Mouse (Mus musculus): Measurements from ENCODE around the gene Lypd4. TPM values are rescaled to one million over a fixed set of nuclear protein-coding genes. Genes with fewer than 3 reads are reported as not detected.
"Not testable (repeated sequence)": the region's sequence is repeated elsewhere in the genome, so short reads cannot be mapped to it uniquely, and the experiment has no call there.

Lypd4 gene
- total RNA-seq (2021), result not detected

DNA sequence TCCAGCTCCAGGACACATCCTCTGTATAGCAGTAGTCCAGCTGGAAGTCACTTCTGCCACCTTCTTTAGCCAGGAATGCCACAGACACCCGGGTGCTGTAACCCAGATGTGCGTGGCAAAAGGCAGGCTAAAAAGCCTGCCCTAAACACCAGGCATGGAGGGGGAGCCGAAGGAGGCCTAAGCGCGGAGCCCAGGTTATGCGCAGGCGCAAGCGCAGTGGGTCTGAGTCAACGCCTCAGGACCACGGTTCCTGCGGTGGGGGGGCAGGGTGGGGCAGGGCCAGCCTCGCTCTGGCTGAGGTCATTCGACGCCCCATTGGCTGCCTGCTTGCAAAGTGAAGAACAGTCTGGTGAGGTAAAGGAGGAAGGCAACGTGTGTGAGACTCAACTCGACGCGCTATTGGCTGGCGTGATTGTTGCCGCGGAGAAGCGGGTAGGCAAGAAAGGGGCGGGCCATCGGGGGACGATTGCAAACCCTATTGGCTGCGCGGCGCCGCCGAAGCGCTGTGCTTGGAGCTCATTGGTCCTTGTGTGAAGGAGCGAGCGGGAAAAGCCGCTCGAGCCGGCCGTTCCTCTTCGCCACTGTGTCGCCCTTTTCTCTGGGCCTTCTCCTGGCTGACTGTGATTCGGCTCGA is at the start of gene Lypd4, which contains the start of gene Dmrtc2:
Gene Lypd4, minus strand, starts transcription at position 410 of the 634 bp plus-strand sequence.
Gene Dmrtc2, plus strand, starts transcription at position 526 of the 634 bp plus-strand sequence.
- intact Hi-C loops (cut with DNase I), result no loop called here

DNA sequence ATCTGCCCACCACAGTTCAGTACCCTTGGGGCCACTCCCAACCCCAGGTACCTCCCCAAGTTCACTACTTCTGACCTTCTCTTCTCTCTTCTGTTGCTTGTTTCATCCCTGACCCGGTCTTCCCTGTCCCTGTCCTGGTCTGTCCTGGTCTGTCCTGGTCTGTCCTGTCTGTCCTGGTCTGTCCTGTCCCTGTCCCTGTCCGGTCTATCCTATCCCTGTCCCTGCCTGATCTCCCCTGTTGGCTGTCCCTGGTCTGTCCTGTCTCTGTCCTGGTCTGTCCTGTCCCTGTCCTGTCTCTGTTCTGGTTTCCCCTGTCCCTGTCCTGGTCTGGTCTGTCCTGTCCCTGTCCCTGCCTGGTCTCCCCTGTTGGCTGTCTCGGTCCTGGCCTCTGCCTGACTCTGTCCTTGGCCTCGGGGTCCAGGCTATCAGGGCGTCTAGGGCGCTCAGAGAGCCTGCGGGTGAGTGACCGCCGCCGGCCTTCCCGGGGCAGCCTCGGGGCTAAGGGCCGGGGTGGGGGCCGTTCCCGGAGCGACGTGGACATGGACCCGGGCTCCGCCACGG is 49.1 kb upstream of the Lypd4 start:
- intact Hi-C loops (cut with DNase I), result no loop called here
- no peak for DNase-seq (ENCODE audit: low spot score)

More for the DNA sequence above, at the start of gene Lypd4, which contains the start of gene Dmrtc2:
- DNase-seq (ENCODE audit: low spot score), result no peak

DNA sequence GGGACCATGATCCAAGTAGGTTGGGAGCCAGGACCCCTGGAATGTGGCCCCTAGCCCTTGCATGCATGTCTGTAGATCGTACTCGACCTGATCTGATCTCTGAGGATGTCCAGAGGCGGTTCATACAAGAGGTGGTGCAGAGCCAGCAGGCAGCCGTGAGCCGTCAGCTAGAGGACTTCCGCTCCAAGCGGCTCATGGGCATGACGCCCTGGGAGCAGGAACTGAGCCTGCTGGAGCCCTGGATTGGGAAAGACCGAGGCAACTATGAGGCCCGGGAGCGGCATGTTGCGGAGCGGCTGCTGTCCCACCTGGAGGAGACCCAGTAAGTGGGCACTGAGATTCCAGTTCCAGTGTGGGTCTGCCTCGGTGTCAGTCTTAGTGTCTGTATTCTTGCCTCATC is 42.7 kb upstream of the Lypd4 start:
- intact Hi-C loops (cut with DNase I), result no loop called here
- no peak for DNase-seq (ENCODE audit: low spot score)

DNA sequence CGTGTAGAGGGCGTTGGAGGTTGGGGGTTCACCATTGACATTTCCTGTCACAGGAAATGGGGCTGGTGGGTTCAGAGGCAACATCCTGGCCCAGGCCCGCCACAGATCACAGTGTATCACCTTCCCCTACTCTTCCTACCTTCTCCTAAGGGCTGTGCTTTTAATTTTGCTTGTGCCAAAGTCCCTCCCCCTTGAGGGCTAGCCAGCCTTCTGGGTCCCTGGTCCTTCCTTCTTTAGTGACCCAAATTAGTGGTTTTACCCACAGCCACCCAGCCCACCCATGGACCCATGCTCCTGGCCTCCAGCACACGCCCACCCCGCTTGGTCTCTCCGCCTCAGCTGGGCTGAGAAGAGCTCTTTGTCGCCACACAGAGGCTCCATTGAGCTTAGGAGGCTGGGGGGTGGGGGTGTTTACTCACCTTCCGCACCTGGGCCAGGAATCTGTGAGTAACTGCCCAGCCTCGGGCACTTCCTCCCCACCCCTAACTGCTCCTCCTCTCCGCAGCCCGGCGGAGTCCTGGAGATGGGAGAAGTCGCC is 37.5 kb upstream of the Lypd4 start:
- intact Hi-C loops (cut with DNase I), result no loop called here
- DNase-seq (ENCODE audit: low spot score), result no peak

DNA sequence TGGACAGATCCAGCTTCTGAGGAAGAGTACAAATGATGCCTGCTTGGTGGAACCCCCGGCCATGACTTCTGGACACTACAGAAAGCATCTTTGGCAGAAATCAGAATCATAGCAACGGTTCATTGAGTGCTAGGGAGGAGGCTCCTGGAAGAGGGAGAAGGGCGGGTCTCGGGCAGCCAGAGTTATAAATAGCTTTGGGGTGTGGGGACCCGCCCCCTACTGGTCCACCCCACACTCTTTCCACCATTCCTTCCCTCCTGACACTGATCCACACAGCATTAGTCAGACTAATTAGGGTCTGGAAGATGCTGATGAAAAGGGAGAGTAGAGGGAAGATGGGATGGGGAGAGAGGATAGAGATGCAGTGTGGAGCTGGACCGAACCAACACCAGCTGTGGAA is 36.8 kb upstream of the Lypd4 start:
- intact Hi-C loops (cut with DNase I), result no loop called here
- DNase-seq (ENCODE audit: low spot score), result no peak

DNA sequence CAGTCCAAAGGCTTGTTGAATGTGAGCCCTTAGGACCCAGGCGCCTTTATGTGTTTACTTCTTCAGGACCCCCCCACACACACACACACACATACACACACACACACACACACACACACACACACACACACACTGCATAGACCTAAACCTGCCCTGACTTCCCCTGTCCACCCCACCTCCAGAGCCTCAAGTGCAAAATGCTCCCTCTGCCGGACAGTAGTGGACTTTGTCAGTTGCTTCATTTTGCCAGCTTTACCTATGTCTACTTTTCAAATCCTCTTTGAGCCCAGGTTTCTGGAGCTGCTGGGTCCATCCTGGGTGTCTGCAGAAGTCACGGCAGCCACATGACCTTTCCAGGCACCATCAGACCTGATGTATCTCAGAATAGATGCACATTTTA is 35.2 kb upstream of the Lypd4 start:
- DNase-seq (ENCODE audit: low spot score), result no peak

DNA sequence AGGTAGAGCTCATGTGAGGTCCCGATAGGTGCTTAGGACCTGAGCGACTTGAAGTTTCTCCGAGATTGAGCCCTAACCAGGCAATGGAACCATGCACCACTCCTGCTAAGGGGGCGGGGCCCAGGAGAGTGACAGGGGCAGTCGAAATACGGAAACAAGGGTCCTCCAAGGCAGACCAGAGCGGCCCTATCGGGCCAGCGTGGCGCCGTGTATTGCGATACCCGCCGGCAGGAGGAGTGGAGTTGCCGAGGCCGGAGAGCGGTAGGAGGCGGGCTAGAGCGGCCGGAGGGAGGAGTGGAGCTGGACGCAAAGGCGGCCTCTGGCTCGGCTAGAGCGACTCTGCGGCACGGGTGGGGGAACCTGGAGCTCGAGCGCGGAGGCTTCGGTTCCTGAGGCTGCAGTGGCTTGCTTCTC is 34.3 kb upstream of the Lypd4 start:
- peak; percentile 95 for DNase-seq (ENCODE audit: low spot score)
- intact Hi-C loops (cut with DNase I), result loop anchor here (1.0 to 2.0 kb wide), 2 partner anchors 13 to 19 kb away; no protein-coding TSS in a partner anchor

More for the DNA sequence above, 35.2 kb upstream of the Lypd4 start:
- intact Hi-C loops (cut with DNase I), result loop anchor here (1.0 to 2.0 kb wide), 2 partner anchors 14 to 20 kb away; no protein-coding TSS in a partner anchor

DNA sequence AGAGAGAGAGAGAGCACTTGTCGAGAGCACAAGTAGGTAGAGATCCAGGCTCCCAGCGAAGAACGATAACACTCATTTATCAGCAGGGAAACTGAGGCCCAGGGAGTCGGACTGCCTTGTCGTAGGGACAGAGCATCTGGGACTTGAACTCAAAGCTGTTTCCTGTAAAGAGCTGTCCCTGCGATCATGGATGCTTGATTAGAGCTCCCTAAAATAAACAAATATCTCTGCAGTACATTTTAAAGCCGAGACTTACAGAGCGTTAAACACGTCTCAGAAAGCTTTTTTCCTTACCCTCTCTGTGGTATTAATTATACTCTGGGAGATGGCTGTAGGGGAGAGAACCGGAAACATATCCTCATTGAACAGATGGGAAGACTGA is 33.7 kb upstream of the Lypd4 start:
- intact Hi-C loops (cut with DNase I), result no loop called here

DNA sequence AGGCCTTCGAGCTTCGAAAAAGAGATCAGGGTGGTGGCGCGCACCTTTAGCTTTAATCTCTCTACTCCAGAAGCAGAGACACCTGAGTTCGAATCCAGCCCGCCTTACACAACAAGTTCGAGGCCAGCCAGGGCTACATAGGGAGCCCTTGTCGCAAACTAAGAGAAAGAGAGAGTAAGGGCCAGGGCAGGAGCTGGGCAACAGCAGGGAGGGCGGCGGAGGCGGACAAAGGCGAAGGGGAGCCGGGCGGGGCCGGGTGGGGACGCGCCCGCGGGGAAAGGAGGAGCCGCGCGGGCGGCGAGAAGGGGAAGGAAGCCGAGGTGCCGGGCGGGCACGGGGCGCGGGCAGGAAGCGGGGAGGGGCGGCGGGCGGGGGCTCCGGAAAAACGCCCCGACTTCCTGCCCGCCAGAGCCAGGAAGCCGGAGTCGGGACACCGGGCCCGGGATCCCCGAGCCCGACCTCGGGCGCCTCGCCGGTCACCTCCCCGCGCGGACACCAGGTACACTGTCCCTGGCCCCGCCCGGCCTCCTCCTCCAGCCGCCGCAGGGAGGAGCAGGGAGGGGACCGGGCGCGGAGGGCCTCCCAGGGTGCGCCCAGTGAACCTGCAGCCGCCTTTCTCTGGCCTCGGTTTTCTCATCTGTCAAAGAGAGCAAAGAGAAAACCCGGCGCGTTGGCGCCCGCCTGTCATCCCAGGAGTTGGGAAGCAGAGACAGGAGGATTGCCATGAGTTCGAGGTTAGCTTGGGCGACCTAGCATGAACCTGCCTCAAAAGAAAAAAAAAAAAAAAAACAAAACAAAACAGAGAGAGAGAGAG is 33.1 kb upstream of the Lypd4 start, which contains the start of gene Arhgef1:
Gene Arhgef1, plus strand, starts transcription at position 283 of the 814 bp plus-strand sequence.
- intact Hi-C loops (cut with DNase I), result no loop called here

More for the DNA sequence above, 33.7 kb upstream of the Lypd4 start:
- no peak for DNase-seq (ENCODE audit: low spot score)

DNA sequence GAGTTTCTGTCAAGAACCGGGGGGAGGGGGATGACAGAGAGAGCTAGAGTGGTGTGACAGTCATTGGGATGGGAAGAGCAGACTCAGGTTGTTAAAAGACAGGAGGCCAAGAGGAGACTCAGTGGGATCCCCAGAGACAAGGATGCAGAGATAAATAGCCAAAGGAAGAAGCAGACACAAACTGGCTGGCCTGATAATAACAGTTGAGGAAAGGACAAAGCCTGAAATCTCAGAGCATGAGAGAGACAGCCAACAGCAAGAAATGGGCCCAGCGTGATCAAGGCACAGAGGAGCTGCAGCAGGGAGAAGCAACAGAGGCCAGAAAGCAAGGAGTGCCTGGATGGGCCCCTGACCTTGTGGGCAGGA is 32.5 kb upstream of the Lypd4 start:
- intact Hi-C loops (cut with DNase I), result no loop called here
- no peak for DNase-seq (ENCODE audit: low spot score)

More for the DNA sequence above, 33.1 kb upstream of the Lypd4 start, which contains the start of gene Arhgef1:
- peak; percentile 61 for DNase-seq (ENCODE audit: low spot score)

DNA sequence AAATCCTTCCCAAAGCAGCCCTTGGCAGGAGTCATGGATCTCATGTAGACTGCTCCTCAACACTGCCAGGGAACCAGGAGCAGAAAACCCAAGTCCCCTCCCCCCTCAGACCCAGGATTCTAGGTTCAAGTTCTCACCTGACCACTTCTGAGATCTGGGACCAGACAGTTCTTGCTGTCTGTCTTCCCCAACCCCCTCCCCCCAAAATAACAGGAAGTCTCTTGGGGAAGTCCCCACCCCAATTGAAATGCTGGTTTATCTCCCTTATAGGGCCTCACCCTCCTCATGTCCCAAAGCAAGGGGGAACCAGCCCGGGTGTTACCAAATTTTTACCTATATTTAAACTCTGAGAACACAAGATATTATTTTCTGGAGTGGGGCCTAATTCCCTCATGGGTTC is 32.1 kb upstream of the Lypd4 start:
- DNase-seq (ENCODE audit: low spot score), result no peak

DNA sequence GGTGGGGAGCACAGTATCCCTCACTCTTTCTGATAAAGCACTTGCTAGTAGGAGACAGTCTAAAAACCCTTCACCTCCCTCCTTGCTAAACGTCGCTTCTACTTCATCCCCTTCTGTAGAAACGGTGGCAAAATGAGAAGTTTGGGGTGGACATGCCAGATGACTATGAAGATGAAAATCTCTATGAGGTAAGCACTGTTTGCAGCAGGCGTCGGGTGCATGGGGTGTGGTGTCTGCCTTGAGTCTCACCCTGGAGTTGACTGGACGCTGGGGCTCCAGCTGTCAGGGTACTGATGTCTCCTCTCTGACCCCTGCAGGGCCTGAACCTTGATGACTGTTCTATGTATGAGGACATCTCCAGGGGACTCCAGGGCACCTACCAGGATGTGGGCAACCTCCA is 31.4 kb upstream of the Lypd4 start:
- DNase-seq (ENCODE audit: low spot score), result no peak
- intact Hi-C loops (cut with DNase I), result no loop called here

More for the DNA sequence above, 32.1 kb upstream of the Lypd4 start:
- intact Hi-C loops (cut with DNase I), result no loop called here

DNA sequence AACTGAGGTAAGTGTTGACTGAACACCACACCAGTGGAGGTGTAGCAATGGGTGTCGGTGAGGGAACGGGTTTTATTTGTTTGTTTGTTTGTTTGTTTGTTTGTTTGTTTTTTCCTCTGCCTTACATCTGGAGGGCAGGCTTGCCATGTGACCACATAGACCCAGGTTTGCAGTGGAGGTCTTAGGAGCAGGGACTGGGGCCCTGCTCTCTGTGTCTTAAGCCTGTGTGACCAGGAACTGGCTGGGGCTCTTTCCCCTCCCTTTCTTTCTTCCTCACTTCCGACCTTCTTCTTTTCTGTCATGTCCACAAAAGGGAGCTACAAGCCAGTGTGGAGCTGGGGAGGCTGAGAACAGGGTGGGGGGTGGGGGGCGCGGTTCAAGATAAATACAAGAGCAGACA is 28.2 kb upstream of the Lypd4 start:
- intact Hi-C loops (cut with DNase I), result no loop called here
- DNase-seq (ENCODE audit: low spot score), result no peak

DNA sequence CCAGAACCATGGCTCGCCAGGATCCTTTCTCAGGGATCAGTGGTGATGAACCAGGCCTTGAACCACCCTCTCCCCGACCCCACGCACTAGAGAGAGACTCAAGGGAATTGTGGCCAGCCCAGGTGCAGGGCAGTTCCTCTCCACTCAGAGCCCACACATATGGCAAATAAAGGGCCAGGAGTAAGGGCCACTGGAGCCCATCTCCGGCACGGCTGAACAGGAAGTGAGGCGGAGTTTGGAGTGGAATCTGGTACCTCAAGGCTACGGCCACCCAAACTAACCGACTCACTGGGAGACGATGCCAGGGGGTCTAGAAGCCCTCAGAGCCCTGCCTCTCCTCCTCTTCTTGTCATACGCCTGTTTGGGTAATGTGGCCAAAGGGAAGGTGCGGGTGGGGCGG is 27.5 kb upstream of the Lypd4 start, which contains the start of gene Cd79a:
Gene Cd79a, plus strand, starts transcription at position 158 of the 400 bp plus-strand sequence.
- no peak for DNase-seq (ENCODE audit: low spot score)
- intact Hi-C loops (cut with DNase I), result no loop called here

DNA sequence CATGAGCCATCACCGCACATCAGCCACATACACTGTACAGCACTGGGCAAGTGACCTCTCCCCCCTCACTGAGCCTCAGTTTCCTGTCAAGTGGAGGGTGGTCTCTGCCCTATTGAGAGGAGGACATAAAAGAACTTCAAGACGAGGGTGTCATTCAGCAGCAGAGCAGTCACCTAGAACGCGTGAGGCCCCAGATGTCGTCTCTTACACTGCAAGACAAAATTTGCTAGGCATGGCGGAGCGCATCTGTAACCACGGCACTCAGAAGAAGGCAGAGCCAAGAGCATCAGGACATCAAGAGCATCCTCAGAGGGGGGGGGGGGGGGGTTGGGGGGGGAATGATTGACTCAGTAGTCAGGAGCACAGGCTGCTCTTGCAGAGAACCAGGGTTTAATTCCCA is 26.5 kb upstream of the Lypd4 start:
- no peak for DNase-seq (ENCODE audit: low spot score)
- intact Hi-C loops (cut with DNase I), result no loop called here

DNA sequence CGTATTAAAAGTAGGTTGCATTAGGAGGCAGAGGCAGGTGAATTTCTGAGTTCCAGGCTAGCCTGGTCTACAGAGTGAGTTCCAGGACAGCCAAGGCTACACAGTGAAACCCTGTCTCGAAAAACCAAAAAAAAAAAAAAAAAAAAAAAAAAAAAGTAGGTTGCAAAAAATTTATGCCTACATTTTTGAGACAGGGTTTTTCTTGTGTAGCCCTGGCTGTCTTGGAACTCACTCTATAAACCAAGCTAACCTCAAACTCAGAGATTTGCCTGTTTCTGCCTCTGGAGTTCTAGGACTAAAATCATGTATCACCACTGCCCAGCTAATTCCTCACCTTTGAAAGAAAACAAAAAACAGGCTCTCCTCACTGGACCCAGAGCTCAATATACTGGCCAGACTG is 26.0 kb upstream of the Lypd4 start:
- DNase-seq (ENCODE audit: low spot score); intact Hi-C loops (cut with DNase I): not testable (repeated sequence)

DNA sequence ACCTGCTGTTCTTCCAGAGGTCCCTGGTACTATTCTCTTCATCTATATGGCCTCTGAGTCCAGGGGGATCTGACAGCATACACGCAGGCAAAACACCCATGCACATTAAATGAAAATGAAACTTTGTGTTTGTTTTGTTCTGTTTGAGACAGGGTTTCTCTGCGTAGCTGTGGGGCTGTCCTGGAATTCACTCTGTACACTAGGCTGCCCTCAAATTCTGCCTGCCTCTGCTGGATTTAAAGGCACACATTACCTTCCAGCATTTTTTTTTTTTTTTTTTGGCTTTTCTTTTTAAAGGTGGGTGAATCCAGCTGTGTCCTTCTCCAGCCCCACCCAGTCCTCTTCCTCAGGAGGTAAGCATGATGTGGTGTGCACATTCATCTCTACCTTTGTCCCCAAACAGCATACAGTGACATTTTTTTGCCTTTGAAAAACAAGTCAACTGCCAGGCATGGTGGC is 22.4 kb upstream of the Lypd4 start:
- intact Hi-C loops (cut with DNase I), result no loop called here
- no peak for DNase-seq (ENCODE audit: low spot score)

DNA sequence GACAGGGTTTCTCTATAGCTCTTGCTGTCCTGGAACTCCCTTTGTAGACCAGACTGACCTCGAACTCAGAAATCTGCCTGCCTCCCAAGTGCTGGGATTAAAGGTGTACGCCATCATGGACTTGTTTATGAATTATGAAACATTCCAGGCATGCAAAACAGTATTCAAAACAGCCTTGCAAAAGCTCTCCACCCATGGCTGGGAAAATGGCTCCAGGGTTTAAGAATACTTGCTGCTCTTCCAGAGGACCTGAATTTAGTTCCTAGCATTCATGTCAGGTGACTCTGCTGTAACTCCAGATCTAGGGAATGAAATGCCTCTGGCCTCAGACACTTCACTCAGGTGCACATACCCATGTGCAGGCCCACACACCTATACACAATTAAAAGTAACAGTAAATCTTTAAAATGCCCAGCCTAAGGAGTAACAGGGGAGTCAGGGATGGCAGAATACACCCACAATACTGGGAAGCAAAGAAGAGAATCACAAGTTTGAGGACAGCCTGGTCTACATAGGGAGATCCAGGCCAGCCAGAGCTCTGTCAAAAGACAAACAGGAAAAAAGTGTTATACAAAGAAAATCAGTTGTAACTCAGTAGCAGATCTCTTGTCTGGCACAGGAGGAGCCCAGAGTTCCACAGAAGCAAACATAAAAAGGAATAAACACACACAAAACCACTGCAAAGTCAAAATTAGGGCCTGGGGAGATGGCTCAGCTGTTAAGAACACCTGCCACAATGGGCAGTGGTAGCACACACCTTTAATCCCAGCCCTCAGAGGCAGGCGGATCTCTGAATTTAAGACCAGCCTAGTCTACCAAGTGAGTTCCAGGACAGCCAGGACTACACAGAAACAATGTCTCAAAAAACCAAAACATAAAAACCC is 21.7 kb upstream of the Lypd4 start:
- DNase-seq (ENCODE audit: low spot score), result no peak
- intact Hi-C loops (cut with DNase I), result loop anchor here (2.0 kb wide), 2 partner anchors 13 to 75 kb away; no protein-coding TSS in a partner anchor

Measured in heart, postnatal 25 days (tissue).